Mouse (Mus musculus): ENCODE results near the gene Sec24c.

Gene Sec24c

DNA sequence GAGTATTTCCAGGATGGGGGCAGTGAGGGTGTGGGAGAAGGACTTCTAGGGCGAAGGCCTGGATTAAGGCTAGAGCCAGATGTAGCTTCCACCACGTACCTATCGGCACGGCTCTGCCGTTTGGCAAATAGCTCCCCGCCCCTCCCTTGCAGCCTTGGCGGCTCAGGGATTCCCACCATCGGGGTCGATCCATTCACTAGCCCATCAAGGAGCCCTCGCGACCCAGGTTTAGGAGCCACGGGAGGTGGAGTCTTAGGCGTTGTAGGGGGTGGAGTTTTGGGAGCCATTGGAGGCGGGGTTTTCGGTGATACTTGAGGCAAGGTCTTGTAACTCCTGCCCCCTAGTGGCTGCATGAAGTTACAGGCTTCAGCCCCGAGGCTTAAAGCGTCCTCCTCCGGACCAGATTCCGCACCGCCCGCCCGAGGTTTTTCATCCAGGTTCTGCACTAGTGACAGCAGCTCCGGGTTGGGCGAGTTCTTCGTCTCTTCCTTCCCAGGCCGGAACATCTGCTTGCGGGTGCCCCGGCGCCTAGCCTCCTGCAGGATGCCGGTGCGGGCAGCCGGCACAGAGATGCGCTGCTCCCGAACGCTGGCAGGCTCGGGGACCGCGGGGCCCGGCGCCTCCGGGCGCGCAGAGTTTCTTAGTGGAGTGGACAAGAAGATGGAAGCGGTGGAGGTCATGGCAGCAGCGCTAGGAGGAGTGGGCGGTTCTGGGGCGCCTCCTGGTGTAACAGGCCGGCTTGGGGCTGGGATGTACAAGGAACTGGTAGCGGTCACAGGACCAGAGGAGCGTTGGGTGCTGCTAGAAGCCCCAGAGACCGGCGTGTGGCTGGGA lies 13.1 kb upstream of the Sec24c start:
- peak; percentile 97 for DNase-seq (ENCODE audit: low read depth, low spot score)

- DNase-seq (ENCODE audit: low read depth, low spot score), result no peak
These were observed 12.3 kb upstream of the Sec24c start for GRCm38 (mm10) chr14:20661661-20662331.

DNA sequence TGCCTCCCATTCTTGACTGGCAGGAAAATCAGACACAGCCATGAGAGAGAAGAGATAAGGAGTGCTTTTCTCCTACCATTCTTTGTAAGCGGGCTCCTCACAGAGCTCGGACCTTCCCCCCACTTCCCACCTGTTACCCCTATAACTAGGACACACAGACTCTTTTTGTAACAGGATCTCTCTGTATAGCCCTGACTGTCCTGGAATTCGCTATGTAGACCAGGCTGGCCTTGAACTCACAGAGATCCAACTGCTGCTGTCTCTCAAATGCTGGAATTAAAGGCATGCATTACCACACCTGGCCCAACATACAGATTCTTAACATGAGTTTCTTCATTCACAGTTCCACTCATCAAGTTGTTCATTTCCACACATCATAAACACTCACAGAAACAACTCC lies 11.4 kb upstream of the Sec24c start:
- no peak for DNase-seq (ENCODE audit: low read depth, low spot score)

GRCm38 (mm10) chr14:20663601-20664000 lies 10.5 kb upstream of the Sec24c start:
- DNase-seq (ENCODE audit: low read depth, low spot score), result no peak

- no peak for DNase-seq (ENCODE audit: low read depth, low spot score)
These were observed 9.7 kb upstream of the Sec24c start for GRCm38 (mm10) chr14:20664436-20664835.

- no peak for DNase-seq (ENCODE audit: low read depth, low spot score)
These were observed 6.6 kb upstream of the Sec24c start for GRCm38 (mm10) chr14:20667469-20667868.

DNA sequence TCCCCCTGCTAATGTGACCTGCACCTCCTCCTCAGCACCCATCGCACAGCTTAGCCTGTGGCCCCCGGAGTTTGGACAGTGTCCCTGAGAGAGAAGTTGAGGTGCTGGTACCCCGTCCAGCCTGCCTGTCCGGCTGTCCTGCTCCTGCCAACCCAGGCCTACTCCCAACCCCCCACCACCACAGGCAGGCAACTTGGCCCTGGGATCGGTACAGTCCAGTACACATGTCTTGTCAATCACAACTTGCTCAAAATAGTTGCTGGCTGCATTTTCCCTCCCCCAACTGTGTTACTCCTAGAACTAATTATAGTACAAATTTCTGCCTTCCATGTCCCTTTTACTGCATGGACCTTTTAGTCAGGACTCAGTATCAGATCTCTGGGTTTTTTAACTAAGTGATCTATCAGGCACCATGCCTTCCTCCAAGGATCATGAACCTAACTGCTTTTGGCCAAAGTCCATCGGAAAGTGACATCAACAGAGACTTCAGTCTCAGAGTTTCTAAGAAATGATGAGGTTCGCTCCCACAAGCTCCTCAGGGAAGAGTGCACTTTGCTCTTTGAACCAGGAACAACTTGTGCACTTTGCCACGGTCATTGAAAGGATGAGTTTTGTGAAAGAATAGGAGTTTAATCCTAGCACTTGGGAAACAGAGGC lies 5.8 kb upstream of the Sec24c start, which contains the start of gene Synpo2l:
Gene Synpo2l, minus strand, starts transcription at position 201 of the 657 bp plus-strand sequence.
- no peak for DNase-seq (ENCODE audit: low read depth, low spot score)

DNA sequence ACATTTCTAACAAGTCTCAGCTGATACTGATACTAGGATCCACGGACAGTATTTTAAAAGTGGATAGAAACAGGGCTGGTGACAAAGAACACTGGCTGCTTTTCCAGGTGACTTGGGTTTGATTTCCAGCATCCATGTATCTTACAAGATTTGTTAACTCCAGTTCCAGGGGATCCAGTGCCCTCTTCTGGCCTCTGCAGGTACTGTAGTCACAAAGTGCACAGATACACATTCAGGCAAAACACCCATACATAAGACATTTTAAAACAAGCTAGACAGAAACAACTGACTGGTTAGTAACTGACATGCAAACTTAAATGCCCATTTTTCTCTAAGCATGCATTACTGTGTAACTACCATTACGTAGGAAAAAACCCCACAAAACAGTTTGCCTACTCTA lies 1.1 kb upstream of the Sec24c start:
- DNase-seq (ENCODE audit: low read depth, low spot score), result no peak

DNA sequence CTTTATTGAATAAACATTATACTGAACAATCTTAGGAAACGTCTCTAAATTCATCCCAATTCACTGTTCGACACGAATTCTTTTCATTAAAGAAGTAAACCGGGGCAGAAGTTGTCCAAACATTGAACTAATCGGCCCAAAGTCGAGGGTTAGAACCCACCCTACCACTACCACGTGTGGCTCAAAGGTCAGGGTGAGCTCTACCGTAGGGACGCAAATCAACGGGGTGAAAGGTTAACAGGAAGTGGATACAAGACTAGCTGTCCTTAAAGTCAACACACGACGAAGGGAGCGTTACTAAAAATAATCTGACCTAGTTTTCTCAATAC lies 409 bp upstream of the Sec24c start:
- DNase-seq (ENCODE audit: low read depth, low spot score), result peak; percentile 87

DNA sequence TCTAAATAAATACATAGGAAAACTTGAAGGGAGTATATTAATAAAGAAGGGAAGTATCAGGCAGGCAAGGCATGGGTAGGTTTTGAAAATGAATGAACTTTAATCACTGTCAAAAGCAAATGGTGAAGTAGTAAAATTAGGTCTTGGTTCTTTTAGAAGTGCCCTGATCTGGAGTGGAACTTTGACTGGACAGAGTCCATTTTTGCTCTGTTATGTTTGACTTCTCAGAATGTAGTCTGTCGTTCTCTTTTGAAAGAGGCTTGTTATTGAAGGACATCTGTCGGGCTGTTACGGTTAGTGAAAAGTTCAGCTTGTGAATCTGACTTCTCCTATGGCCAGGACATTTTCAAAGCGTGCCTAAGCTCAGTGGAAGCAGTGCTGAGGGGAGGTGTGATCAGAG lies 3.8 kb downstream of the Sec24c start:
- no peak for DNase-seq (ENCODE audit: low read depth, low spot score)

- DNase-seq (ENCODE audit: low read depth, low spot score), result no peak
These were observed 7.6 kb downstream of the Sec24c start for GRCm38 (mm10) chr14:20681742-20682141.

DNA sequence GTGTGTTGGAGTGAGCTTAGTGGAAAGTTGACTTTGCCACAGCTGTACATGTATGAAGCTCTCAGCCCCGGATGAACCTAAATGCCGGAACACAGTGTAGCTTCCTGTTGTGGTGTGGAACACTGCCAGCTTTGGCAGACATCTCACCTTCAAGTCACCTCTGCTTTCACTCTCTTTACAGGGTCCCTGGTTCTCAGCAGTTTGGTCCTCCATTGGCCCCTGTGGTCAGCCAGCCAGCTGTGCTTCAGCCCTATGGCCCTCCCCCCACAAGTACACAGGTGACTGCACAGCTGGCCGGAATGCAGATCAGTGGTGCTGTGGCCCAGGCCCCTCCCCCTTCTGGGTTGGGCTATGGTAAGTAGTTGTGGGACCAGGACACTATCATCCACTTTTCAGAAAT lies 8.4 kb downstream of the Sec24c start:
- DNase-seq (ENCODE audit: low read depth, low spot score), result no peak

GRCm38 (mm10) chr14:20686576-20686975 lies 12.5 kb downstream of the Sec24c start:
- DNase-seq (ENCODE audit: low read depth, low spot score), result peak; percentile 62

DNA sequence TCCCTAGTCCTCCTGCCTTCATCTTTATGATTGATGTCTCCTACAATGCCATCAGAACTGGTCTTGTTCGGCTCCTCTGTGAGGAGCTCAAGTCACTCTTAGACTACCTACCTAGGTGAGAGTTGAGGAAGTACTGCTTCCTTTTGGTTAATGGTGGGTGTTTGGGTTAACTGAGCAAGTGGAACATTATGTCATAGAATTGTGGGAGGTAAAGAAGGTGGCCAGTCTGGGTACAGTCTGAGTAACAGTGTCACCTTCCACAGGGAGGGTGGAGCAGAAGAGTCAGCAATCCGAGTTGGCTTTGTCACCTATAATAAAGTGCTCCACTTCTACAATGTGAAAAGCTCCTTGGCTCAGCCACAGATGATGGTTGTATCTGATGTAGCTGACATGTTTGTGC lies 14.9 kb downstream of the Sec24c start:
- no peak for DNase-seq (ENCODE audit: low read depth, low spot score)

DNA sequence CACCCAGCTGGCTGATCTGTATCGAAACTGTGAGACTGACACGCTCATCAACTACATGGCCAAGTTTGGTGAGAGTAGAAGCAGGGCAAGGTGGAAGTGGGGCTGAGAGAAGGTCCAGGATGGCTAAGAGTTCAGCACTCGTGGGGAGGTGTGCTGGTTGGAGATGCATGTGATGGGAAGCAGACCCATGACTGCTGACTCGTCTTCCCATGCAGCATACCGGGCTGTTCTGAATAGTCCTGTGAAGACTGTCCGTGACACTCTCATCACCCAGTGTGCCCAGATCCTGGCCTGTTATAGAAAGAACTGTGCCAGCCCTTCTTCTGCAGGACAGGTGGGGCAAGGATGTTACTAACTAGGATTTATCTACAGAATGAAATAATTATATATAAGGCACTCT lies 17.7 kb downstream of the Sec24c start:
- DNase-seq (ENCODE audit: low read depth, low spot score), result no peak

DNA sequence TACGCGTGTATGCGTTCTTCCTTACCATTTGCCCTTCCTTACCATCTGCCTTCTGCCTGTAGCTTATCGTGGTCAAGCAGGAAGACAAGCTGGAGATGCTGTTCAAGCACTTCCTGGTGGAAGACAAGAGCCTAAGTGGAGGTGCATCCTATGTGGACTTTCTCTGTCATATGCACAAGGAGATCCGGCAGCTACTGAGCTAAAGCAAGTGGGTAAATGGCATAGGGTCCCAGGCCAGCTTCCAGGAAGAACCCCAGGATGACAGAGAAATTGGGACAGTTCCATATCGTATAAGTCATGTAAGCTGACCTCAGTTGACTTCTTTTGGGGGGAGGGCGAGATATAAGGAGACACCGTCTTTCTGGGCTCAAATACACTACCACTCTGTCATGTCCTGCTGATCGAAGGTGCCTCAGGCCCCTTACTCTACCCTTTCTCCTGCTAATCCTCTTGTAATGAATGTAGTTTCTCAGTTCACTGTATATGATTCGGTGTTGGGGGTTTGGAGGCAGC lies 19.5 kb downstream of the Sec24c start:
- no peak for DNase-seq (ENCODE audit: low read depth, low spot score)

GRCm38 (mm10) chr14:20694185-20694883 lies 20.2 kb downstream of the Sec24c start:
- DNase-seq (ENCODE audit: low read depth, low spot score), result no peak

- DNase-seq (ENCODE audit: low read depth, low spot score), result peak; percentile 75
These were observed 21.0 kb downstream of the Sec24c start, which contains the start of gene Fut11 for GRCm38 (mm10) chr14:20694884-20695760. TSS of gene Fut11 (plus strand) at chr14:20694968.

DNA sequence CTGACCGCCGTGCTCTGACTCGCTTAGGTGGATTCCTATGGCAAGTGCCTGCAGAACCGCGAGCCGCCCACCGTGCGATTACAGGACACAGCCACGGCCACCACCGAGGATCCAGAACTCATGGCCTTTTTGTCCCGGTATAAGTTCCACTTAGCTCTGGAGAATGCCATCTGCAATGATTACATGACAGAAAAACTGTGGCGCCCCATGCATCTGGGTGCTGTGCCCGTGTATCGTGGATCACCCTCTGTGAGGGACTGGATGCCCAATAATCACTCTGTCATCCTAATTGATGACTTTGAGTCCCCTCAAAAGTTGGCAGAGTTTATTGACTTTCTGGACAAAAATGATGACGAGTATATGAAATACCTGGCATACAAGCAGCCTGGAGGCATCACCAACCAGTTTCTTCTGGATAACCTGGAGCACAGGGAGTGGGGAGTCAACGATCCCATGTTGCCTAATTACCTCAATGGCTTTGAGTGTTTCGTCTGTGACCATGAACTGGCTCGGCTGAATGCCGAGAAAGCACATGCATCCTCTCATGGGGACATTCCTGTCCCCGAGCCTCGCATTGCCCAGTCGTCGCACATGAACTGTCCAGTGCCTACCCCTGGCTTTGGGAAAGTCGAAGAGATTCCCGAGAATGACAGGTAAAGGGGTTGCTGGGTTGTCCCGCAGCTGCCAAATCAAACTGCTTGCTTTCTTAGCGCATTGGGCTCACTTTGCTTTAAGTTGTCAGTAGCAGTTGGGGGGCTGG lies 21.8 kb downstream of the Sec24c start:
- no peak for DNase-seq (ENCODE audit: low read depth, low spot score)

GRCm38 (mm10) chr14:20696986-20697385 lies 22.9 kb downstream of the Sec24c start:
- peak; percentile 78 for DNase-seq (ENCODE audit: low read depth, low spot score)

Measured in telencephalon, adult 2 months (tissue).